Mouse (Mus musculus) embryonic facial prominence, embryonic 15.5 days (tissue): ENCODE data around the gene Rxfp3. TPM values are rescaled to one million over a fixed set of nuclear protein-coding genes. Genes with fewer than 3 reads are reported as not detected.

Source experiments
- ATAC-seq: fragments of 200-750 bp; cut with Nextera tagmentation; 2 replicates; pipeline ENCODE4 v1.8.0; 2017; ENCODE audit warnings: low read depth, moderate TSS enrichment; ENCODE audit not compliant: insufficient number of reproducible peaks, low FRiP score, low TSS enrichment
- H3K27ac ChIP-seq: fragments of 300-500 bp; sonication (generic); replicated peaks from 2 replicates; pipeline ENCODE4 v1.5.1; 2015; ENCODE audit warnings: mild to moderate bottlenecking, inconsistent platforms
- H3K27me3 ChIP-seq: fragments of 300-500 bp; sonication (generic); 2 replicates; pipeline ENCODE4 v1.6.1; 2015; ENCODE audit warnings: inconsistent platforms
- H3K36me3 ChIP-seq: fragments of 300-500 bp; sonication (generic); 2 replicates; pipeline ENCODE4 v1.6.1; 2015; ENCODE audit warnings: mild to moderate bottlenecking, inconsistent platforms
- H3K4me1 ChIP-seq: fragments of 300-500 bp; sonication (generic); 2 replicates; pipeline ENCODE4 v1.6.1; 2015; ENCODE audit warnings: inconsistent platforms
- H3K4me2 ChIP-seq: fragments of 300-500 bp; sonication (generic); replicated peaks from 2 replicates; pipeline ENCODE4 v1.6.1; 2015; ENCODE audit warnings: mild to moderate bottlenecking, inconsistent platforms
- H3K4me3 ChIP-seq: fragments of 300-500 bp; sonication (generic); replicated peaks from 2 replicates; pipeline ENCODE4 v1.5.1; 2015; ENCODE audit warnings: mild to moderate bottlenecking, inconsistent platforms
- H3K9ac ChIP-seq: fragments of 300-500 bp; sonication (generic); 2 replicates; pipeline ENCODE4 v1.6.1; 2015; ENCODE audit warnings: inconsistent platforms
- H3K9me3 ChIP-seq: fragments of 300-500 bp; sonication (generic); replicated peaks from 2 replicates; pipeline ENCODE4 v1.6.1; 2016; ENCODE audit warnings: inconsistent platforms
- WGBS: fragments of 180-500 bp; shearing (Covaris S2); methylation state at CpG from one replicate; pipeline ENCODE4 v1.1.7; 2015; 5-methylcytosine and 5-hydroxymethylcytosine counted together
- polyA plus RNA-seq: library from polyadenylated mRNA; unstranded; fragments of >200 nt; fragmentation: Nextera tagmentation; extraction: Ambion mirVana; gene quantifications from 2 replicates; pipeline ENCODE4 v1.2.1, GENCODE M21; 2015

Rxfp3 gene
- polyA plus RNA-seq, 1 experiment from 2014 or later: 2.7 TPM

DNA sequence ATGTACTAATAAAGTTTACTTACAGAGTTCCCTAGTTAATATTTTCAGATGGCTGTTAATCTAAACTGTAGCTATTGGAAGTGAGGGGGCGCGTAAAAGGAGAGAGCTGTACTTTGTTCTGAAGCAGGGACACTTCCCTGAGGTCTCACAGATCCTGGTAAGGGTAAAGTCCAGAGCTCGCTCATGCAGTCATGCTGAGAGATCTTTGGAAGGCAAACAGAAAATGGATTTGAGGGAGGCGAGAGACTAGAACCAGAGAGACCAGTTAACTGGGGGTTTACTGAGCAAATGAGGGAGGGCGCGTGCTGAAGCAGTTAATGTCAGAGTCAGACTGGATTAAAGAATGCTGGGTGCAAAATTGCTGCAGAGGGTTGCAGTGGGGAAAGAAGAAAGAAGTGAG is 52.0 kb downstream of the Rxfp3 start:
- H3K4me2 ChIP-seq: no peak overlapping the region
- H3K27ac ChIP-seq: no peak overlapping the region
- H3K4me3 ChIP-seq: no peak overlapping the region
- H3K4me1 ChIP-seq: peaks cover 11% of the 10 kb centered on the region
- H3K36me3 ChIP-seq: peaks cover 12% of the 10 kb centered on the region; the same call in 1 of the 2 replicates
- no peak overlapping the region for H3K9ac ChIP-seq
- ATAC-seq: no peak
- H3K9me3 ChIP-seq: no peaks in the 10 kb centered on the region
- WGBS: 77% methylated on average over 6 of the region's 6 CpGs
- H3K27me3 ChIP-seq: no peaks in the 10 kb centered on the region

Other genes starting within 250 kb of the Rxfp3 start
- gene C1qtnf3, start 85.7 kb downstream of the Rxfp3 start, polyA plus RNA-seq: 30.9 and 44.5 TPM in 2 replicates
- gene Amacr, start 56.2 kb downstream of the Rxfp3 start, polyA plus RNA-seq: 21.5 and 27.4 TPM in 2 replicates
- 1.5 and 1.7 TPM in 2 replicates for gene Slc45a2, start 37.3 kb downstream of the Rxfp3 start, polyA plus RNA-seq
- 8.7 and 9.2 TPM in 2 replicates for gene Adamts12, start 26.8 kb upstream of the Rxfp3 start, polyA plus RNA-seq